Mouse (Mus musculus) adrenal gland, adult 10 weeks (tissue): ENCODE data around the gene Ccl5. TPM values are rescaled to one million over a fixed set of nuclear protein-coding genes. Genes with fewer than 3 reads are reported as not detected.

Experiments used
- polyA plus RNA-seq: library from polyadenylated mRNA; stranded (reverse); fragments of 350-450 nt; fragmentation: Illumina TruSeq; extraction: RNeasy Lipid Tissue Mini Kit (QIAGEN cat#74804); gene quantifications from one replicate; pipeline ENCODE4 v1.2.3, GENCODE M21; 2014; ENCODE audit warnings: low read depth, low replicate concordance

The Ccl5 gene
- polyA plus RNA-seq = not detected

DNA sequence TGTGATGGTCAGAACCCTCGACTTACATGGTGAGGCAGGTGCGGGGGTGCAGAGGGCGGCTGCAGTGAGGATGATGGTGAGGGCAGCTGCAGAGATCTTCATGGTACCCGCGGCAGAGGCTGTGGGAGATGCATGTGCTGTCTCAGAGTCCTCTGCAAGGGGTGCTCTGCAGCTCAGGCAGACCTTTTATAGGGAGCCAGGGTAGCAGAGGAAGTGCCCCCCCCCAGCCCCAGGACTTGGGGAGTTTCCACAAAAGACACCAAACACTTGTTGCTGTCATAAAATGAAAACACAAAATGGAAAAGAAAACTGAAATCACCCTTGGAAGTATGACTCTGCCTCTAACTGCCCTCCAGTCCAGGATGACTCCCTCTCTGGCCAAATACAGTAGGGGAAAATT is at the start of gene Ccl5:
Gene Ccl5, minus strand, starts transcription at position 159 of the 400 bp plus-strand sequence.

GRCm38 (mm10) chr11:83578186-83578760 is 48.0 kb upstream of the Ccl5 start, which contains the start of gene Ccl9:
Gene Ccl9, minus strand, starts transcription at chr11:83578636.

GRCm38 (mm10) chr11:83522075-83522474 is 8.2 kb downstream of the Ccl5 start, which contains the start of gene Heatr9:
Gene Heatr9, minus strand, starts transcription at chr11:83522175.

Other genes starting within 250 kb of the Ccl5 start
- gene Slfn14, start 243.8 kb downstream of the Ccl5 start, polyA plus RNA-seq = not detected
- gene Ap2b1, start 231.5 kb downstream of the Ccl5 start, polyA plus RNA-seq = 55.1 TPM
- gene Pex12, start 227.9 kb downstream of the Ccl5 start, polyA plus RNA-seq = 33.0 TPM
- gene Rasl10b, start 121.4 kb downstream of the Ccl5 start, polyA plus RNA-seq = 1.2 TPM
- gene Gas2l2, start 101.1 kb downstream of the Ccl5 start, polyA plus RNA-seq = not detected
- not detected for gene 1700020L24Rik, start 92.8 kb downstream of the Ccl5 start, polyA plus RNA-seq
- gene Mmp28, start 67.4 kb downstream of the Ccl5 start, polyA plus RNA-seq = 2.9 TPM
- 193 TPM for gene Taf15, start 57.4 kb downstream of the Ccl5 start, polyA plus RNA-seq
- not detected for gene Heatr9, start 8.3 kb downstream of the Ccl5 start, polyA plus RNA-seq
- 10.3 TPM for gene Ccl9, start 48.1 kb upstream of the Ccl5 start, polyA plus RNA-seq
- 28.9 TPM for gene Ccl6, start 62.6 kb upstream of the Ccl5 start, polyA plus RNA-seq
- not detected for gene Rpl9-ps1, start 115.1 kb upstream of the Ccl5 start, polyA plus RNA-seq
- 1.5 TPM for gene Ccl3, start 118.8 kb upstream of the Ccl5 start, polyA plus RNA-seq
- gene Ccl4, start 132.1 kb upstream of the Ccl5 start, polyA plus RNA-seq = not detected
- gene Wfdc17, start 173.5 kb upstream of the Ccl5 start, polyA plus RNA-seq = 8.0 TPM
- not detected for gene Wfdc18, start 178.5 kb upstream of the Ccl5 start, polyA plus RNA-seq
- not detected for gene Wfdc21, start 216.4 kb upstream of the Ccl5 start, polyA plus RNA-seq
- 4.7 TPM for gene Heatr6, start 223.2 kb upstream of the Ccl5 start, polyA plus RNA-seq